Mouse (Mus musculus): ENCODE data around the gene Tex16. TPM values are rescaled to one million over a fixed set of nuclear protein-coding genes. Genes with fewer than 3 reads are reported as not detected.

Gene Tex16
- total RNA-seq (2014; rRNA removed): 0.29 and 0.73 TPM in 2 replicates
- polyA plus RNA-seq (2015; fragmentation: Nextera tagmentation; extraction: Ambion mirVana): 0.32 and 0.75 TPM in 2 replicates

- no peak for DNase-seq (ENCODE audit: low spot score)
- H3K9ac ChIP-seq (replicated peaks; ENCODE audit: low read length): no peak within 1 kb of the TSS
- H3K4me1 ChIP-seq (ENCODE audit: insufficient read depth, low read length): no peaks in the 10 kb centered on the region
- TF ChIP-seq CTCF (IDR thresholded peaks at IDR 0.05; ENCODE audit: low read depth): no peak
- no peaks in the 10 kb centered on the region for H3K9me3 ChIP-seq (ENCODE audit: low read length)
- no peaks in the 10 kb centered on the region for H3K36me3 ChIP-seq (ENCODE audit: insufficient read depth, low read length)
- no peak within 1 kb of the TSS for H3K4me2 ChIP-seq (ENCODE audit: low read depth, low read length)
- H3K27ac ChIP-seq: no peak within 1 kb of the TSS
- no peak within 1 kb of the TSS for H3K4me3 ChIP-seq (ENCODE audit: low read length)
- ATAC-seq: no peak
- no peaks in the 10 kb centered on the region for H3K27me3 ChIP-seq (ENCODE audit: insufficient read depth, low read length)
These were observed at the start of gene Tex16 for GRCm38 (mm10) chrX:112010707-112011106. TSS of gene Tex16 (plus strand) at chrX:112011007.

DNA sequence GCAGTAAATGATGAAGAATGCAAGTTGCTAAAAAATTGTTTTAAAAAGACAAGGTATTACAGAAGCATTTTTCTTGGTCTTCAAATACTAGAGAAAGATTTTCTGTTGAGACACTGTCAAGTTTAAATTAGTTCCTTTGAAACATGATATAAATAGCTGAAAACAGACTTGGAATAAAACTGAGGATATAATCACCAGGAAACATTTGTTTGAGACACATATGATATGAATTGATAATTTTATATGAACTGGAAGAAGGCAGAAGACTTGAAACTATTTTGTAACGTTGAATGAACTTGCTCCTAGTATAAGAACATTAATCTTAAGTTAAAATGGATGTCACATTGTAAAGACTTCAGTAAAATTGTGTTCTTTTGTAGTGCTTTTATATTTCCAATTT, 11.1 kb upstream of the Tex16 start:
- no peaks in the 10 kb centered on the region for H3K27me3 ChIP-seq (ENCODE audit: insufficient read depth, low read length)
- WGBS: 40% methylated on average over 1 of the region's 1 CpGs
- no peak overlapping the region for H3K9ac ChIP-seq (replicated peaks; ENCODE audit: low read length)
- no peak for DNase-seq (ENCODE audit: low spot score)
- no peak overlapping the region for H3K4me2 ChIP-seq (ENCODE audit: low read depth, low read length)
- no peak overlapping the region for H3K4me3 ChIP-seq (ENCODE audit: low read length)
- no peak for TF ChIP-seq CTCF (IDR thresholded peaks at IDR 0.05; ENCODE audit: low read depth)
- no peak overlapping the region for H3K27ac ChIP-seq
- no peaks in the 10 kb centered on the region for H3K36me3 ChIP-seq (ENCODE audit: insufficient read depth, low read length)
- no peak for ATAC-seq
- H3K9me3 ChIP-seq (ENCODE audit: low read length): no peaks in the 10 kb centered on the region
- H3K4me1 ChIP-seq (ENCODE audit: insufficient read depth, low read length): no peaks in the 10 kb centered on the region

Other genes with a start within 250 kb of the Tex16 start
- gene Gm45194, start 119.6 kb upstream of the Tex16 start, total RNA-seq (2014; rRNA removed): 0.47 and 0.84 TPM in 2 replicates
- gene Gm45194, start 119.6 kb upstream of the Tex16 start, polyA plus RNA-seq (2015; fragmentation: Nextera tagmentation; extraction: Ambion mirVana): 0.39 and 0.49 TPM in 2 replicates
- gene 4933403O08Rik, start 228.0 kb downstream of the Tex16 start, total RNA-seq (2014; rRNA removed): 0.05 and 0.25 TPM in 2 replicates
- gene 4933403O08Rik, start 228.0 kb downstream of the Tex16 start, polyA plus RNA-seq (2015; fragmentation: Nextera tagmentation; extraction: Ambion mirVana): 0.19 and 0.25 TPM in 2 replicates